Mouse (Mus musculus) spleen, adult 2 months (tissue): ENCODE data around the gene Ift80.

Experiments
- CTCF ChIP-seq: fragments of 200-500 bp; IDR thresholded peaks from 2 replicates; pipeline ENCODE4 v1.5.1; 2011; ENCODE audit warnings: mild to moderate bottlenecking, inconsistent platforms; ENCODE audit not compliant: insufficient read depth, insufficient read length, insufficient replicate concordance; ENCODE audit errors: extremely low read depth
- POLR2A ChIP-seq: fragments of 200-500 bp; IDR thresholded peaks from 2 replicates; pipeline ENCODE4 v1.6.1; 2011; ENCODE audit warnings: low read depth, low read length, inconsistent platforms

DNA sequence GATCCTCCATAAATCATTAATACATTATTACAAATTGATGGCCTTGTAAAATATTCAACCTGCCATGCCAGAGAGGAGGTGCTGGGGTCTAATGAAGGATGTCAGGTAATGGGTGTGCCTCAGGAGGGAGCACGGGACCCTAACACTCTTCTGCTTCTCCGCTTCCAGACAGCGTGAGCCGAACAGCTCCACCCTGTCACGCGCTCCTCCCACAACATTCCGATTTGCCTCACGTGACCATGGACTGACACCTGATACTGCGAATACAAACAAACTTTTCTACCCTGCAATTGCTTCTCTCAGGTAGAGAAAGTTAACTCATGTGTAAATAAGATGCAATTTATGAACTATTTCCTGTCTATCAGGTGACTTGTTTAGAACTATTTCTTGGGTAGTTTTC is 75.8 kb downstream of the Ift80 start:
- no peak for TF ChIP-seq POLR2A
- TF ChIP-seq CTCF = no peak
